Mouse (Mus musculus) myocyte (in vitro differentiated cells): ENCODE results near the gene Gas2l3.

Source experiments
- CEBPB ChIP-seq: IDR thresholded peaks from 2 replicates; pipeline ENCODE4 v1.6.1; 2011; ENCODE audit warnings: mild to moderate bottlenecking, moderate library complexity; ENCODE audit not compliant: poor library complexity, insufficient read depth, severe bottlenecking
- POLR2A ChIP-seq: IDR thresholded peaks from one replicate; pipeline ENCODE4 v1.6.1; 2011; ENCODE audit warnings: low read depth, mild to moderate bottlenecking, control low read depth, moderate library complexity; ENCODE audit not compliant: insufficient read length
- TCF12 ChIP-seq: IDR thresholded peaks from one replicate; pipeline ENCODE4 v1.6.1; 2011; ENCODE audit warnings: mild to moderate bottlenecking, control low read depth; ENCODE audit not compliant: poor library complexity, insufficient read depth, severe bottlenecking
- TCF3 ChIP-seq: IDR thresholded peaks from one replicate; pipeline ENCODE4 v1.6.1; 2011; ENCODE audit warnings: low read depth, control low read depth; ENCODE audit not compliant: insufficient read length
- USF1 ChIP-seq: IDR thresholded peaks from one replicate; pipeline ENCODE4 v1.6.1; 2011; ENCODE audit warnings: low read depth, mild to moderate bottlenecking, control low read depth, moderate library complexity

- no peak for TF ChIP-seq POLR2A
- TF ChIP-seq CEBPB: no peak
- TF ChIP-seq USF1: no peak
- no peak for TF ChIP-seq TCF3
- no peak for TF ChIP-seq TCF12
Measured at GRCm38 (mm10) chr10:89470596-89471353, 27.0 kb upstream of the Gas2l3 start.
